Mouse (Mus musculus) megakaryocyte, embryonic 14.5 days (primary cell): ENCODE data around the gene Vstm2b. TPM values are rescaled to one million over a fixed set of nuclear protein-coding genes. Genes with fewer than 3 reads are reported as not detected.

Source experiments
- H3K27me3 ChIP-seq: replicated peaks from 2 replicates; pipeline ENCODE3; 2012; ENCODE audit warnings: inconsistent platforms
- H3K36me3 ChIP-seq: replicated peaks from 2 replicates; pipeline ENCODE3; 2012; ENCODE audit warnings: low read length, inconsistent platforms, mixed read lengths
- H3K4me1 ChIP-seq: 2 replicates; pipeline ENCODE4 v1.6.1; 2012; ENCODE audit warnings: inconsistent platforms
- H3K4me3 ChIP-seq: replicated peaks from 2 replicates; pipeline ENCODE3; 2012; ENCODE audit warnings: moderate library complexity, mild to moderate bottlenecking, inconsistent platforms
- H3K9me3 ChIP-seq: 2 replicates; pipeline ENCODE4 v1.6.1; 2012; ENCODE audit warnings: inconsistent platforms
- FLI1 ChIP-seq: IDR thresholded peaks from 2 replicates; pipeline ENCODE4 v1.6.1; 2012; ENCODE audit warnings: low read length, inconsistent platforms, mixed read lengths
- GATA1 ChIP-seq: IDR thresholded peaks from 3 replicates; pipeline ENCODE4 v1.6.1; 2012; ENCODE audit warnings: mixed read lengths, low read length, inconsistent platforms, borderline replicate concordance
- polyA plus RNA-seq: library from polyadenylated mRNA; stranded (reverse); fragments of >175 nt; gene quantifications from 2 replicates; pipeline ENCODE4 v1.2.3, GENCODE M21; 2012; ENCODE audit warnings: low replicate concordance; ENCODE audit not compliant: insufficient read depth

The Vstm2b gene
- polyA plus RNA-seq = not detected in 2 replicates

DNA sequence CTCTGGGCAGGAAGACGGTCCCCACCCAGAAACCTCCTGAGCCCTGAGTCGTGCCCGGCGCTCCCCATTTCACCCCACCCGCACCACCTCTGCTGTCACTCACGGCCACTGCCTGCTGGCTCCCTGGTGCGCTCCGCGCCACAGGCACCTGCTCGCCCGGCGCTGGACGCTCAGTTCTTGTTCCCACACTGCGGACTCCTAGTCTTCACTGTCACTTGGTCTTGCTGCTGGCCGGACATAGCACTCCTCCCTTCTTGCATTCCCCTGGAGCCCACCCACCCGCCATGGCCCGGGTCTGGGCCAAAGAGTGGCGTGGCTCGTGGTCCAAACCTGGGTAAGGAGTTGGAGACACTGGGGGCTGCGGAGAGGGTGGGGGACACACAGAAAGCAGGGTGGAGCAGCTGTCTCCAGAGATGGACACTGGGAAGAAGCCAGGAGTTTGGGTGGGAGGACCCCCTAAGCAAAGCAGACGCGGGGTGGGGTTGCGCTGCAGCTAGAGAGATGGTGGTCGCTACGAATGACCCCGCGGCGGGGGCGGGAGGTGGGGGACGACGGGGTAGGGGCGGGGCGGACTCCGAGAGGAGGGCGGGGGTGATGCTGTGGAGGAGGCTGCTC is at the start of gene Vstm2b:
Vstm2b (plus strand) TSS at position 233 of the 615 bp plus-strand sequence.
- Histone ChIP-seq H3K4me3 (no peak within 1 kb of the TSS), H3K4me1 (peaks cover 5% of the 10 kb centered on the region; the same call in 1 of the 2 replicates), H3K36me3 (no peaks in the 10 kb centered on the region), H3K27me3 (peaks cover 59% of the 10 kb centered on the region), H3K9me3 (no peaks in the 10 kb centered on the region)
- TF ChIP-seq FLI1 = no peak

GRCm38 (mm10) chr7:40856088-40856625 is 42.0 kb upstream of the Vstm2b start:
- Histone ChIP-seq H3K4me1 (no peaks in the 10 kb centered on the region), H3K27me3 (no peaks in the 10 kb centered on the region), H3K4me3 (no peak overlapping the region), H3K36me3 (no peaks in the 10 kb centered on the region), H3K9me3 (peaks cover 45% of the 10 kb centered on the region)
- TF ChIP-seq FLI1 (no peak), GATA1 (no peak)

DNA sequence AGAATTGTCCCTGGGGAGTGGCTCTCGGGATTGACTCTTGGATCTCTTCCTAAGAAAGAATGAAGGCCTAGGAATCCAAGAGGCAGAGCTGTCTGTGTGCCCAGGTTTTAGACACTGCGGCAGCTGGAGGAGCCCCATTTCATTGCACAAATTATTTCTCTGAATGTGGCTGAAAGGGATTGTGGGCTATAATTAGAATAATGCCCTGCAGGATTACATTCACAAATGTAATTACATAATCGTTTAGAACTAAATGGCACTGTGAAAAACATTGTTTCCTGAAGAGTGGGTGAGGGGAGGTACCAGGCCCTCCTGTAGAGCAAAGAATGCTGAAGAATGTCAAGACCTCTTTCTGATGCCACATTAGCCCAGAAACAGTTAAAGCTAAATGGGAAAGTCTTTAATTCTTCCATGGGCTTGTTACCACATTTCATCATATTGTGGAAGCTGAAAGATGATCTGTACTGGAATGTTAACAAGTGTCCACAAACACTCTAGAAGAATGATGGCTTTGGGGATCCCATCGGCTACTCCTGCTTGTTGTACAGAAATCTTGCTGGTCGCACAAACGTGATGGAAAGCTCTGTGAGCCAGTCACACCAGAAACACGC is 24.6 kb upstream of the Vstm2b start:
- no peaks in the 10 kb centered on the region for H3K27me3 ChIP-seq

GRCm38 (mm10) chr7:40884855-40885489 is 13.2 kb upstream of the Vstm2b start:
- TF ChIP-seq GATA1 = no peak
- no peak for TF ChIP-seq FLI1
- Histone ChIP-seq H3K9me3 (peaks cover 18% of the 10 kb centered on the region), H3K36me3 (no peaks in the 10 kb centered on the region), H3K27me3 (no peaks in the 10 kb centered on the region), H3K4me1 (no peaks in the 10 kb centered on the region), H3K4me3 (no peak overlapping the region)

More for the DNA sequence above, 24.6 kb upstream of the Vstm2b start:
- Histone ChIP-seq H3K9me3 (peaks cover 17% of the 10 kb centered on the region; the same call in 1 of the 2 replicates), H3K36me3 (no peaks in the 10 kb centered on the region), H3K4me1 (no peaks in the 10 kb centered on the region), H3K4me3 (no peak overlapping the region)
- TF ChIP-seq FLI1 (no peak), GATA1 (no peak)

- Histone ChIP-seq H3K9me3 (peaks cover 25% of the 10 kb centered on the region), H3K4me1 (no peaks in the 10 kb centered on the region), H3K36me3 (no peaks in the 10 kb centered on the region), H3K4me3 (no peak overlapping the region), H3K27me3 (no peaks in the 10 kb centered on the region)
- TF ChIP-seq FLI1 (no peak), GATA1 (no peak)
These were observed 9.8 kb upstream of the Vstm2b start for GRCm38 (mm10) chr7:40888358-40888757.

DNA sequence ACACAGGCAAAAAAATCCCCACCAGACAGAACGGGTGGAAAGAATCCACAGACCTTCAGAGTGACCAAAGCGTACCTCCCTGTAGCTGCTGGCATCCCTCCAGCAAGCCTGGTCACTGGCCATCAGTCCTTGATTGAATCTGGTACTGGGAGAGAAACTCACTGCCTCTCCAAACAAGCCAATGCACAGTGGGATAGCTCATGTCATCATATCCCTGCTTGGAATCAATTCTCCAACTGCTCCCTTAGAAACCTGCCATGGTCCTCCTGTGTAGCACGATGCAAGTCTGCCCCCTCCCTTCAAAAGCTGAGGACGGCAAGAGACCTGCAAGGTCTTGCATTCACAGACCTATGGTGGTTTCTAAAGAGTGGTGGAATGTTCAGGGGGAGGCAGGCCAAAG is 1.2 kb upstream of the Vstm2b start:
- Histone ChIP-seq H3K36me3 (no peaks in the 10 kb centered on the region), H3K9me3 (no peaks in the 10 kb centered on the region), H3K4me3 (no peak overlapping the region), H3K27me3 (peaks cover 49% of the 10 kb centered on the region), H3K4me1 (peaks cover 5% of the 10 kb centered on the region; the same call in 1 of the 2 replicates)
- TF ChIP-seq FLI1 (no peak), GATA1 (no peak)

DNA sequence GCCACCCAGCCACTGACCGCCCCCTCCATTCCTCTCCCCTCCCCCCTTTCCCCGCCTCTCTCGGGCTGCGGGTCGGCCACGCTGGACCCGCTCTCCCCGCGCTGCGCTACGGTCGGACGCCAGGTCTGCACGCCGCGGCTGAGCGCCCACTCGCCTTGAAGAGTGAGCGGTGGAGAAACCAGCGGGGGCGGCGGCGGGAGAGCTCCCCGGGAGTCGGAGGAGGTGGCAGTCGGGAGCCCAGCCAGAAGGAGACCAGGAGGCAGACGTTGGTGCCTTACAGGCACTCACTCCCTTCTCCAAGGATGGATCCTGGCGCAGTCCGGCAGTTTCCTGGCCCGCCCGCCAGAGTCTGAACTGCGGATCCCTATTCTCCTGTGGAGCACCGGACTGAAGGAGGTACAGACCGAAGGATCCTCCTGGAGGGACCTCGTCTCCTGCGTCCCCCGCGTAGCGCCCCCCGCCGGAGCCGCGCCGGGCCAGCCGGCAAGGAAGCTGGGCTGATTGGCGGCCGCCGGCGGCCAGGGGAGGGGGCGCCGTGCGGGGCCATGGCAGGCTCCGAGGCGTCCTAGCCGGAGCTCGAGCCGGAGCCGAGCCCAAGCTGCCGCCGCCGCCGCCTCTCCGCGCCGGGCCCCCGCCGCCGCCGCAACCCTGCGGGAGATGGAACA is 715 bp downstream of the Vstm2b start:
- peaks cover 59% of the 10 kb centered on the region for H3K27me3 ChIP-seq
- TF ChIP-seq FLI1 (no peak), GATA1 (no peak)

DNA sequence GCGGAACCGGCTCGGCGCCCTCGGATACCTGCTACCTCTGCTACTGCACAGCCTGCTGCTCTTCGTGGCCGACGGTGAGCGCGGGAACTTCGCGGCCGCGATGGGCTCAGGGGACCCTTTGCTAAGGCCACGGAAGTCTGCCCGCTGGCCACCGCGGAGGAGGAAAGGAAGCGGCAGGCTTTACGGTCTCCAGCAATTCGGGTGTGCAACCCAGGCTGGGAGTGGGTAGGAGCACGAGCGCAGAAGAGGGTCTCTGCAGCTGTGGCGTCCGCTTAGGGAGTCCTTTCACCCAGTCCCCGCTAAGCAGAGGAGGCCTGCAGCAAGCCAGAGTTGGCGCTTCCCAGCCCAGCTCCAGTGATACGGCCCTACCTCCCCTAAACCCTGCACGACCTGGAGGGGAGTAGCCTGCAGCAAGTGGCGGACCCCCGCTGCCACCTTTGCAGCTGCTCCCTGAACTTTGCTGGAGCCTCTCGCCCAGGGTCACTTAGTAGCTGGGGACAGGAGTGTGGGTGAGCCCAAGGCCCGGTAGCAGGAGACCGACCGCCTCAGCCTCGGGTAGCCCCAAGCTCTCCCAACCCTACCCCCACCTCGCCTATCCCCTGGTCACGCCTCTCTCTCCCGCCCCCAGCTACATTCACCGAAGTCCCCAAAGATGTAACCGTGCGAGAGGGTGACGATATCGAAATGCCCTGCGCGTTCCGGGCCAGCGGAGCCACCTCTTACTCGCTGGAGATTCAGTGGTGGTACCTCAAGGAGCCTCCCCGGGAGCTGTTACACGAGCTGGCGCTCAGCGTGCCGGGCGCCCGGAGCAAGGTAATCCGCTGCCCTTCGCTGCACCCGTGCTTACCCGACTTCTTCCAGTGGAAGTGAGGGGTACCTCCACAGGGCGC is 1.5 kb downstream of the Vstm2b start:
- Histone ChIP-seq H3K4me1 (peaks cover 5% of the 10 kb centered on the region; the same call in 1 of the 2 replicates), H3K4me3 (no peak overlapping the region), H3K9me3 (no peaks in the 10 kb centered on the region), H3K27me3 (peaks cover 59% of the 10 kb centered on the region), H3K36me3 (no peaks in the 10 kb centered on the region)
- TF ChIP-seq FLI1 = no peak
- TF ChIP-seq GATA1 = no peak

More for the DNA sequence above, 715 bp downstream of the Vstm2b start:
- H3K4me3 ChIP-seq = no peak overlapping the region
- no peaks in the 10 kb centered on the region for H3K9me3 ChIP-seq
- H3K36me3 ChIP-seq = no peaks in the 10 kb centered on the region
- peaks cover 5% of the 10 kb centered on the region; the same call in 1 of the 2 replicates for H3K4me1 ChIP-seq

GRCm38 (mm10) chr7:40901201-40901600 is 3.1 kb downstream of the Vstm2b start:
- peaks cover 5% of the 10 kb centered on the region; the same call in 1 of the 2 replicates for H3K4me1 ChIP-seq
- TF ChIP-seq GATA1 = no peak
- TF ChIP-seq FLI1 = no peak
- no peak overlapping the region for H3K4me3 ChIP-seq
- peaks cover 59% of the 10 kb centered on the region for H3K27me3 ChIP-seq
- no peaks in the 10 kb centered on the region for H3K36me3 ChIP-seq
- 0 out of 2 replicates have a peak, but pooled peaks cover 7% of the 10 kb centered on the region for H3K9me3 ChIP-seq
